Comparison of ENCODE assay signal across 8 mouse cellular contexts in genomic region chr11:95105274-95105874, GRCm38 (mm10). TPM values are rescaled to one million over a fixed set of nuclear protein-coding genes. Genes with fewer than 3 reads are reported as not detected.
DNase-seq lines count a peak whose midpoint lies in the region; ATAC-seq and TF ChIP-seq lines count a peak whose summit lies in the region.

No protein-coding gene starts in this region.

- no peaks in the 10 kb centered on the region for H3K36me3 ChIP-seq in heart, embryonic 10.5 days
- H3K36me3 ChIP-seq in embryonic facial prominence, embryonic 11.5 days (replicated peaks; ENCODE audit: control insufficient read depth, insufficient read depth, low read depth, low read length): no peaks in the 10 kb centered on the region
- no peaks in the 10 kb centered on the region for H3K36me3 ChIP-seq in intestine, postnatal 0 days (ENCODE audit: control insufficient read depth, insufficient read depth)

- H3K4me1 ChIP-seq in heart, embryonic 10.5 days: peaks cover 45% of the 10 kb centered on the region
- peaks cover 5% of the 10 kb centered on the region for H3K4me1 ChIP-seq in embryonic facial prominence, embryonic 11.5 days (ENCODE audit: control insufficient read depth, insufficient read depth, low read length)
- no peaks in the 10 kb centered on the region; the same call in 1 of the 2 replicates for H3K4me1 ChIP-seq in intestine, postnatal 0 days (replicated peaks; ENCODE audit: control insufficient read depth, insufficient read depth, low read length)

- no peak for ATAC-seq in embryonic facial prominence, embryonic 11.5 days (replicated peaks; ENCODE audit: insufficient number of reproducible peaks, low FRiP score, low TSS enrichment, low read depth)
- no peak for ATAC-seq in intestine, postnatal 0 days
- no peak for ATAC-seq in granulocyte monocyte progenitor cell, adult 5-6 weeks (replicated peaks; ENCODE audit: poor library complexity, severe bottlenecking)

- peak; percentile 24; the same call in 1 of the 2 replicates for TF ChIP-seq CTCF in intestine, postnatal 0 days (IDR thresholded peaks at IDR 0.05; ENCODE audit: low read depth)

- peak overlapping the region; percentile 48 for H3K4me3 ChIP-seq in heart, embryonic 10.5 days
- H3K4me3 ChIP-seq in embryonic facial prominence, embryonic 11.5 days (ENCODE audit: low read depth, low read length): no peak overlapping the region; the same call in 1 of the 2 replicates
- no peak overlapping the region for H3K4me3 ChIP-seq in intestine, postnatal 0 days (ENCODE audit: low read depth, low read length)

- WGBS in heart, embryonic 10.5 days: 2% methylated on average over 25 of the region's 25 CpGs
- WGBS in embryonic facial prominence, embryonic 11.5 days: 3% methylated on average over 25 of the region's 25 CpGs
- WGBS in intestine, postnatal 0 days: 9% methylated on average over 25 of the region's 25 CpGs

- peak overlapping the region; percentile 37 for H3K4me2 ChIP-seq in embryonic facial prominence, embryonic 11.5 days (ENCODE audit: low read depth, low read length)
- H3K4me2 ChIP-seq in intestine, postnatal 0 days (replicated peaks; ENCODE audit: low read depth): peak overlapping the region; percentile 49

- no peak for DNase-seq in heart, embryonic 10.5 days (ENCODE audit: low spot score)
- no peak for DNase-seq in heart, postnatal 36 days
- no peak for DNase-seq in embryonic facial prominence, embryonic 11.5 days (ENCODE audit: low spot score)
- peak; percentile 79 for DNase-seq in mesoderm, embryonic 11.5 days (ENCODE audit: low read depth, low spot score)
- no peak for DNase-seq in layer of hippocampus, postnatal 36 days
- DNase-seq in frontal cortex, postnatal 14 days (ENCODE audit: low spot score in 2 of 2): no peak

- peak overlapping the region; percentile 34 for H3K9ac ChIP-seq in embryonic facial prominence, embryonic 11.5 days (replicated peaks; ENCODE audit: low read length)
- no peak overlapping the region for H3K9ac ChIP-seq in intestine, postnatal 0 days (ENCODE audit: low read depth, low read length)

- intact Hi-C loops in heart, postnatal 36 days (cut with DNase I): loop anchor here (10.0 kb wide), 1 partner anchor 241 kb away; no protein-coding TSS in a partner anchor

- peak overlapping the region; percentile 63; the same call in 1 of the 2 replicates for H3K27ac ChIP-seq in heart, embryonic 10.5 days
- H3K27ac ChIP-seq in embryonic facial prominence, embryonic 11.5 days (replicated peaks; ENCODE audit: low read depth, low read length): no peak overlapping the region
- H3K27ac ChIP-seq in intestine, postnatal 0 days (ENCODE audit: low read depth, low read length): no peak overlapping the region

- no peaks in the 10 kb centered on the region for H3K9me3 ChIP-seq in heart, embryonic 10.5 days
- H3K9me3 ChIP-seq in embryonic facial prominence, embryonic 11.5 days (replicated peaks; ENCODE audit: control insufficient read depth, low read length): no peaks in the 10 kb centered on the region
- 0 out of 2 replicates have a peak, but pooled peaks cover 3% of the 10 kb centered on the region for H3K9me3 ChIP-seq in intestine, postnatal 0 days (ENCODE audit: control insufficient read depth)

- H3K27me3 ChIP-seq in heart, embryonic 10.5 days (ENCODE audit: insufficient read depth, poor library complexity, severe bottlenecking): 0 out of 2 replicates have a peak, but pooled peaks cover 5% of the 10 kb centered on the region
- H3K27me3 ChIP-seq in embryonic facial prominence, embryonic 11.5 days (ENCODE audit: control insufficient read depth, insufficient read depth, low read length): no peaks in the 10 kb centered on the region
- peaks cover 13% of the 10 kb centered on the region; the same call in 1 of the 2 replicates for H3K27me3 ChIP-seq in intestine, postnatal 0 days (replicated peaks; ENCODE audit: control insufficient read depth, insufficient read depth, low read length)

RNA-seq across cellular contexts. Expression of gene Dlx3, which starts 14.5 kb away (rescaled TPM):
- polyA plus RNA-seq in heart, embryonic 10.5 days (2016; fragmentation: Nextera tagmentation; extraction: Ambion mirVana): 3.2 and 5.9 TPM in 2 replicates
- not detected for total RNA-seq in heart, postnatal 36 days (2021)
- 15.9 and 21.7 TPM in 2 replicates for polyA plus RNA-seq in embryonic facial prominence, embryonic 11.5 days (2014; fragmentation: Nextera tagmentation; extraction: Ambion mirVana)
- 0.30 and 0.44 TPM in 2 replicates for polyA plus RNA-seq in intestine, postnatal 0 days (2015; fragmentation: Nextera tagmentation; extraction: Ambion mirVana)
- total RNA-seq in granulocyte monocyte progenitor cell, adult 5-6 weeks (2014; fragmentation: Nextera tagmentation): not detected in 2 replicates
- total RNA-seq in granulocyte monocyte progenitor cell, adult 5-6 weeks (2017): not detected in 2 replicates
- total RNA-seq in layer of hippocampus, postnatal 36 days (2021): not detected

RNA-seq across cellular contexts. Expression of gene Itga3, which starts 28.8 kb away (rescaled TPM):
- polyA plus RNA-seq in heart, embryonic 10.5 days (2016; fragmentation: Nextera tagmentation; extraction: Ambion mirVana): 11.5 and 13.8 TPM in 2 replicates
- total RNA-seq in heart, postnatal 36 days (2021): 10 to 100 TPM; 11.2 to 11.4 TPM
- polyA plus RNA-seq in embryonic facial prominence, embryonic 11.5 days (2014; fragmentation: Nextera tagmentation; extraction: Ambion mirVana): 5.1 and 6.6 TPM in 2 replicates
- 51.3 and 57.9 TPM in 2 replicates for polyA plus RNA-seq in intestine, postnatal 0 days (2015; fragmentation: Nextera tagmentation; extraction: Ambion mirVana)
- total RNA-seq in granulocyte monocyte progenitor cell, adult 5-6 weeks (2014; fragmentation: Nextera tagmentation): not detected in 2 replicates
- total RNA-seq in granulocyte monocyte progenitor cell, adult 5-6 weeks (2017): not detected in 2 replicates
- 10 to 100 TPM; 12.1 to 14.0 TPM for total RNA-seq in layer of hippocampus, postnatal 36 days (2021)

RNA-seq across cellular contexts. Expression of gene Dlx4, which starts 40.7 kb away (rescaled TPM):
- 0.43 and 1.2 TPM in 2 replicates for polyA plus RNA-seq in heart, embryonic 10.5 days (2016; fragmentation: Nextera tagmentation; extraction: Ambion mirVana)
- not detected for total RNA-seq in heart, postnatal 36 days (2021)
- polyA plus RNA-seq in embryonic facial prominence, embryonic 11.5 days (2014; fragmentation: Nextera tagmentation; extraction: Ambion mirVana): 3.0 and 3.6 TPM in 2 replicates
- not detected in 2 replicates for polyA plus RNA-seq in intestine, postnatal 0 days (2015; fragmentation: Nextera tagmentation; extraction: Ambion mirVana)
- total RNA-seq in granulocyte monocyte progenitor cell, adult 5-6 weeks (2014; fragmentation: Nextera tagmentation): not detected in 2 replicates
- total RNA-seq in granulocyte monocyte progenitor cell, adult 5-6 weeks (2017): not detected in 2 replicates
- total RNA-seq in layer of hippocampus, postnatal 36 days (2021): not detected

Comparison
In these comparisons a context has a peak if more than half of its experiments do, and no peak if none do; other contexts are left out.
1. RNA of gene Itga3, which starts 28.8 kb away (total RNA-seq): 12.1 to 14.0 TPM in layer of hippocampus, postnatal 36 days and 11.2 to 11.4 TPM in heart, postnatal 36 days; not detected in granulocyte monocyte progenitor cell, adult 5-6 weeks; every median in the first group is over 10 times any median in the second.